Mouse (Mus musculus): ENCODE results near the gene Esyt2.
A peak's percentile ranks its signal among the peaks of the same experiment; 100 is the strongest.

Esyt2 gene

DNA sequence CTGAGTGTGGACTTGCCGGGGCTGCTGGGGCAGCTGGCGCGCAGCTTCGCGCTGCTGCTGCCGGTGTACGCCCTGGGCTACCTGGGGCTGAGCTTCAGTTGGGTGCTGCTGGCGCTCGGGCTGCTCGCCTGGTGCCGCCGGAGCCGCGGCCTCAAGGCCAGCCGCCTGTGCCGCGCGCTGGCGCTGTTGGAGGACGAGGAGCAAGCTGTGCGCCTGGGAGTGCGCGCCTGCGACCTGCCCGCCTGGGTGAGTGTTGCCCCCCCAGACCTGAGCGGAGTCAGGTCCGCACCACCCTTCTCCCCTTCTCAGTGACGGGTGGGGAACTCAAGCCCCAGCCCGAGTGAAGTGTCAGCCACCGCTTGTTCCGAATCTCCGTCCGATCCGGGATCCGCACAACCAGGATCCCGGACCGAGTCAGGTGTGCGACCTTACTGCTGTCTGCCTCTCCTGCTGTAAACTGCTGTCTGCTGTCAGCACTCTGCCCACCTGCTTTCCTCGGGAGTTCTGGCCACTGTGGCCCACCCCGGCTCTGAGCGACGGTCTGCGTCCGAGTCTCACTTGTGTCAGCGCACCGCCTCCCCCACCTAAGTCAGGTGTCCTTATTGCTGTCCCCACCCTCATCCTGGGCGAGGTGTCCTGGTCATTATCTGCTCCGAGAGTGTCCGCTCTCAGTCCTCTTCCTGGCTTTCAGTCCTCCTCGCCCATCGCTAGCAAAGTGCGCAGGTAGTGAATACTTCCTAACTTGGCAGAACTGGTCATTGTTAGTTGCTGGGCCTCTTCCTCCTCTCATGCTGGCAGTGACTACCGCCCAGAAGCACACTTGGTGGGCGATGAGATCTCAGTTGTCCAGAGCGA lies 658 bp downstream of the Esyt2 start:
- DNase-seq: peak; percentile 47

DNA sequence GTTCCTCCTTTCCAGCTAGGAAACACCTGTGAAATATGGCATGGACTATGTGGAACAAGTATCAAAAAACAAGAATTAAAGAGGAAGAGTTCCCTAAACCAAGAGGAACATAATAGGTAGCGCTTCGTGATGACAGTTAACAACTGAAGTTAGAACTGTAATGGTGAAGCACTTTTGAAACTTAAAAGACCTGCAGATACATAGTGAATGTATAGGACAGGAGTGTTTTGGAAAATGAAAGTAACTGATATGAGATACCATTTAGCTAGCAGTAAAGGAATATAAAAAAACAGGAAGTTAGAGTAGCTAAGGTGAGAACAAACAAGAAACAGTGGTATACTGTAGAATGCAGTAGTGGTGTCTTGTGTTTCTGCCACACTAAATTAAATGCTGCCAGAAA lies 1.9 kb downstream of the Esyt2 start:
- DNase-seq: no peak

GRCm38 (mm10) chr12:116283511-116283910 lies 2.5 kb downstream of the Esyt2 start:
- DNase-seq: no peak

GRCm38 (mm10) chr12:116293185-116293584 lies 12.2 kb downstream of the Esyt2 start:
- DNase-seq: no peak

- DNase-seq: no peak
These were observed 12.8 kb downstream of the Esyt2 start for GRCm38 (mm10) chr12:116293599-116294292.

DNA sequence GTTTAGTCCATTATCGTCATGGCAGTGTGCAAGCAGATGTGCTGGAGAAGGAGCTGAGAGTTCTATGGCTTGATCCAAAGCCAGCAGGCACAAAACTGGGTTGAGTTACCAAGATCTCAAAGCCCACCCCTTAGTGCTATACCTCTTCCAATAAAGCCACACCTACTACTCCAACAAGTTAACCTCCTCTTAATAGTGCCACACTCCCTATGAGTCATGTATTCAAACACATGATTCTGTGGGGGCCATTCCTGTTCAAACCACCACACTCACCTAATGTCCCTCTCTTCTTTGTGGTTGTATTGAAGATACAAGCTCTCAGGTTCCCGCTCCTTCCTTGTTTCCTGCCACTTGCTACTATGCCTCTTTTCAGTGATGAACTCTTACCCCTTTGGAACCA lies 18.9 kb downstream of the Esyt2 start:
- DNase-seq: no peak

DNA sequence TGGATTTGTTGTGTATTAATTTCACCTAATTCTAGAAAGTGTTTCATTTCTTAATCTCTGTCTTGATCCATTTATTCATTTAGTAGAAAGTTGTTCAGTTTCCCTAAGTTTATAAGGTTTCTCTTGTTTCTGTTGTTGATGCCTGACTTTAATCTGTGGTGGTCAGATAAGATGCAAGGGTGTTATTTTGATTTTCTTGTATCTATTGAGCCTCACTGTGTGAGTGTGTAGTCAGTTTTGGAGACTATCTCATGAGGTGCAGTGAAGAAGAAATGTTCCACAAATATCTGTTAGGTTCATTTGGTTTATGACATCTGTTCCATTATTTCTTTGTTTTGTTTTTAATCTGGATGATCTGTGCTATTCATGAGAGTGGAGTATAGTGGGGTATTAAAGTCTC lies 21.2 kb downstream of the Esyt2 start:
- DNase-seq: no peak

DNA sequence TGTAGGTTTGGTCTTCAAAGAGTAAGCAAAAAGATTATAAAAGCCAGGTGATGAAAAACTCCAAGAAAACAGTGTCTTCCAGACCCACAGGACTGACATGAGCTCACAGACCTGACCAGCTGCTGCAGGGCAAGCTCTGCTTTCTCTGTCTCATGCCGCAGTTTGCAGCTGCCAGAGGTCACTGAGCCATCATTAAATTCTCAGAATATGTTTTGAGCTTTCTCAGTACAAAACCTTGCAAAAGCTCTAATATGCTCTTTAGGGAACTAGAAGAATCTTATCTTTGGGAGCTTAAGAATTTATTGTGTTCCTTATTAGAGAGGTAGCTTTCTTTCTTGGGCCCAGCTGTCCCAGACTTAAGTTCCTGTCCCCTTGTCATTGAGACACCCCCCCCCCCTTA lies 25.0 kb downstream of the Esyt2 start:
- peak; percentile 42 for DNase-seq

- no peak for DNase-seq
These were observed 26.9 kb downstream of the Esyt2 start for GRCm38 (mm10) chr12:116307870-116308269.

- DNase-seq: no peak
These were observed 27.6 kb downstream of the Esyt2 start for GRCm38 (mm10) chr12:116308612-116309011.

- no peak for DNase-seq
These were observed 32.8 kb downstream of the Esyt2 start for GRCm38 (mm10) chr12:116313816-116314215.

GRCm38 (mm10) chr12:116315498-116315897 lies 34.5 kb downstream of the Esyt2 start:
- DNase-seq: no peak

- DNase-seq: peak; percentile 21
These were observed 36.8 kb downstream of the Esyt2 start for GRCm38 (mm10) chr12:116317818-116318217.

DNA sequence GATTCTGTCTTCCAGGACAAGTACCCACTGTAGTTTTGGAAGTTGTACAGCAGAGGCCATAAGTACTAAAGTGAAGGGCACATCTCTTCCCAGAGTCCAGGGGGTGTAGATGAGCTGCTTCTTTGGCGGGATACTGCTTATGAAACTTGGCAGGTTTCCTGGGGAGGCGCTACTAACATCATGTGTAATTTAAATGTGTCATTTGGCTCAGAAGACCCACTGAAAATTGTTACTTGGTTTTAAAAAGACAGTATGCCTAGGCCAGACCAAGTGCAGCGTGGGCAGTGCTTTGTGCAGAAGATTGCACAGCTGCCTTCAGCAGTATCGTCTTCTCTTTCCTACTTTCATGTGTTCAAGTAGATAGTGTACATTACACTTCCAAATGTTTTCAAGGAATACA lies 44.5 kb downstream of the Esyt2 start:
- DNase-seq: peak; percentile 42

- DNase-seq: peak; percentile 59
These were observed 45.2 kb downstream of the Esyt2 start for GRCm38 (mm10) chr12:116326159-116326558.

DNA sequence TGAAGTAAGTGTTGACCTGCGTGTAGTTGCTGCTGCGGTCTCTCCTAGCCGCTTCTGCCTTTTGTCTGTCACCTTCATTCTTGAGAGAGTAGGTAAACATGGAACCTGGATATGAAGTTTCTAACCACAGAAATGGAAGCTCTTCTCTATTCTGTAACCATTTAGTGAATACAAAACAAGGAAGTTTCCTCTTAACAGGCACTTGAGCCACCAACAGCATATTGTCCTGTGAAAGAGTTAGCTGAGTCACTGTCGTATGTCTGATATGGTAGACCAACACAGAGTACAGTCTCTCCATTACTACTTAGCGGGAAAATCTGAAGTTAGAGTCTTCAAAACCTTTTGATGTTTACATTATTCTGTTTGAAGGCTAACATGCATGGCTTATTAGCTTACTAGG lies 53.3 kb downstream of the Esyt2 start:
- no peak for DNase-seq

- DNase-seq: no peak
These were observed 59.2 kb downstream of the Esyt2 start for GRCm38 (mm10) chr12:116340160-116340559.

DNA sequence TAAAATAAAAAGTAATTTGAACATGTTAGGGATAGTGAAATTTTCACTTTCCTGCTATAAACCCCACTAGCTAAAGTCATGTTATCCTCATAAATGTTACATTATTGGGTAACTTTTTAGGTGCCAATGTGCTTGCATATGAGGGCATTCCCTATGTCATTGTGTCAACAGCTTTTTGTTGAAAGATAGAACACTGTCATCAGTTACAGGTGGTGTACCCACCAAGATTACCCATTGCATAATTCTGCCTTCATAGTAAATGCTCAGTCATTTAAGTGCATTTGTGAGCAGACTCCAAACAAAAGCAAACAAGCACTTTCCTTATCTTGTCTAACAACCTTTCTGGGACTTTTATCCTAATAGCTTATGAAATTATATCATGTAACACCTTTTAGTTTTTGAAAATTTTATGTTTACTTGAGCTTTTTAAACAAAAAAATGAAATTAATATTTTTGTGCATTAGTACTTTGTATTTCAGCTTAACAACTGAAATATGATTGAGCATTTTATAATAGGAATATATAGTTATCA lies 67.8 kb downstream of the Esyt2 start:
- DNase-seq: no peak

GRCm38 (mm10) chr12:116349376-116349775 lies 68.4 kb downstream of the Esyt2 start:
- no peak for DNase-seq

DNA sequence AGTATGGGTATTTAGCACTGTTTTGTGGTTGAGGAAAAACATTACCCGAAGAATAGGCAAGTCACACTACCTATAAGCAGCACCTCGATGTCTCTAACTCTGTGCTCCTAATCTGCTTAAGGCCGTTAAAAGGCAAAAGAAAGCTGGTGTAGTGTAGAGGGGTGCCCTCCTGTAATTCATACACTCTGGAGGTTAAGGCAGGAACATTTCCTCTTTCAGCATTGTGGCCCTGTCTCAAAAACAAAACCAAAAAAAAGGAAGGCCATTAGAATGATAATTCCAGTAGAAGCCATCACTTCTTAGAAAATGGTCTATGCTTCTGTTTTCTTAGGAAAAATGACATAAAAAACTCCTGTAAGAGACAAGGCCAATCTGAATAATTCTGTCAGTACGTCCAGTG lies 70.0 kb downstream of the Esyt2 start:
- DNase-seq: no peak

GRCm38 (mm10) chr12:116352404-116352803 lies 71.4 kb downstream of the Esyt2 start:
- no peak for DNase-seq

DNA sequence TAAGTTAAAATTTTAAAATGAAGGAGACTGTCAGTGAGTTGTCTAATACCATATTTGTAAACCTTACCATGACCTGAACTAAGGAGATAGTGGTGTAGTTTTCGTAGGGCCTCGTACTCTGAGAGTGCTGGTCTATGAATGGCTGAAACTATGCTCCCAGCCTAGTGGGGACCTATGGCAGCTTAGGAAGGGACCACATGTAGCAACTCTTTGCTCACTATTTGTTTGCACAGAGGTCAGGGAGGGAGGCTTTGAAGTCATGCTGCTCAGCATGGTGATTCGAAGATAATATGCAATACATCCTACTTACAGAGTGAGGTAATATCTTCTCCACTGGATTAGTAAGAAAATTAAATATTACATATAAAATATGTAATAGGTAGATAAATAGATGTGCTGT lies 73.7 kb downstream of the Esyt2 start:
- no peak for DNase-seq

- no peak for DNase-seq
These were observed 81.1 kb downstream of the Esyt2 start for GRCm38 (mm10) chr12:116362091-116362490.

DNA sequence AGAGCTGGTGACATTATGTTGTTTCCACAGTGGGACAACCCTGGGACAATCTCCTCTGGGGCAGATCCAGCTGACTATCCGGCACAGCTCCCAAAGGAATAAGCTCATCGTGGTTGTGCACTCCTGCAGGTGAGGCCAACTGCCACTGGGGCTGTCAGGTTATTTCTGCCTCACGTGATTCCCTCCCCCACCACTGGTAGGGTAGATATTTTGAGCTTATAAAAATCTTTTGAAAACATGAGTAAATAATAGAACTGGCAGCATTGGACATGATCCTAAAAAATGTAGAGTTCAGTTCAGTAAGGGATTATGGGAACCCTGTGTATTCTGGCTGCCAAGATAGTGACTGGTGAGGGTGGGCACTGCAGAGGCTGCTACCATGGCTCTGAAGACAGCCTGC lies 85.9 kb downstream of the Esyt2 start:
- DNase-seq: no peak

All from lung, postnatal 36 days (tissue).